Mouse (Mus musculus): ENCODE measurements around the gene Gm2888. TPM values are rescaled to one million over a fixed set of nuclear protein-coding genes. Genes with fewer than 3 reads are reported as not detected.
"Not testable (repeated sequence)": the region's sequence is repeated elsewhere in the genome, so short reads cannot be mapped to it uniquely, and the experiment has no call there.

Gm2888 gene
- not detected for total RNA-seq (2021)
- long read RNA-seq, experiment 1, result 0 reads
- long read RNA-seq, experiment 2, result 0 reads

- DNase-seq; intact Hi-C loops (cut with DNase I); H3K4me3 ChIP-seq; H3K27ac ChIP-seq: not testable (repeated sequence)
Observed at GRCm38 (mm10) chr14:3029702-3030101, at the start of gene Gm2888. Gene Gm2888 (plus strand): TSS chr14:3030002.

GRCm38 (mm10) chr14:3048727-3049512, 19.1 kb downstream of the Gm2888 start, which contains the start of gene Gm2897:
Gene Gm2897 (plus strand): TSS chr14:3049285.
- intact Hi-C loops (cut with DNase I); H3K27ac ChIP-seq: not testable (repeated sequence)
- peak within 1 kb of the TSS; percentile 64 for H3K4me3 ChIP-seq
- peak; percentile 22 for DNase-seq

- intact Hi-C loops (cut with DNase I); DNase-seq; H3K27ac ChIP-seq: not testable (repeated sequence)
- H3K4me3 ChIP-seq, result peak overlapping the region; percentile 64
Observed at GRCm38 (mm10) chr14:3049513-3049800, 19.7 kb downstream of the Gm2888 start.

GRCm38 (mm10) chr14:3050087-3050486, 20.3 kb downstream of the Gm2888 start:
- intact Hi-C loops (cut with DNase I); H3K4me3 ChIP-seq; DNase-seq; H3K27ac ChIP-seq: not testable (repeated sequence)
- TF ChIP-seq CTCF (IDR thresholded peaks at IDR 0.05), result peak; percentile 38; the same call in 1 of the 2 replicates

Other genes starting within 250 kb of the Gm2888 start
- not detected for gene Gm2897, start 19.3 kb downstream of the Gm2888 start, total RNA-seq (2021)
- not detected for gene Gm10340, start 104.0 kb downstream of the Gm2888 start, total RNA-seq (2021)
- gene Gm5795, start 158.3 kb downstream of the Gm2888 start, total RNA-seq (2021), result not detected
- gene D830030K20Rik, start 178.5 kb downstream of the Gm2888 start, total RNA-seq (2021), result not detected

Measured in gastrocnemius, adult 2 months (tissue).